Comparison of ENCODE assay signal across 9 mouse cellular contexts in the genomic region with DNA sequence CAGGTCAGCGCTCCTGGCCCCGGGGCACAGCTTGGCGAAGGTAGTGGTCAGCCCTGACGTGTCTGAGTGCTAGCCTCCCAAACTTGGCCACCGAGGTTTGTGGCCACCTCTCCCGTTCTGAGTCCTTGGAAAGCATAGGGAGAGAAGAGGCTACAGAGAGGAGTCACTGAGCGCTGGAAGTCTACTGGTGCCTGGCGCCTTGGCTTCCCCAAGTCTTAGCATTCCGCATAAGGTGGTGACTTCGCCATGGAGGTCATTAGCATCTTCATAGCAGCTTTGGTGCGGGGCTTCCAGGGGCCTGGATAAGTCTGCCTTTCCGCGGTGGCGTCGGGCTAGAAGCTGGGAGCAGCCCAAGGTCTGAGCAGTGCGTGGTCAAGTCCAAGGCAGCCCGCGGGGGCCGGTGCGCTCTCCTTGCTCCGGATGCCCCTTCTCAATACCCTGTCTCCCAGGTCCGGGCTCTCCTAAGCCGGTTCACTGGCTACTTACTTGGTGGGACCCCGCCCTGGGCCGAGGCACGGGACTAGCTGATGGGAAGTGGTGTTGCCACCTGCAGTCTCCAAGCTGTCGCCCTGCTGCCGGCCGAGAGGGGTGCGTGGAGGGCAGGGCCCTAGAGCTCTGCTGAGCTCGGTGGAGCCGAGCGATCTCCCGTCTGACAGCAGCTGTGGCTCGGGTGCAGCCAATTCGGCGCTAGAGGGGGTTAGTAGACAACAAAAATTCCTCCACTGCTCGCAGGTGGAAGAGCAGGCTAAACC. TPM values are rescaled to one million over a fixed set of nuclear protein-coding genes. Genes with fewer than 3 reads are reported as not detected.
DNase-seq lines count a peak whose midpoint lies in the region; ATAC-seq lines count a peak whose summit lies in the region.
"Had no signal": no experiment of that assay in that cellular context is flagged by ENCODE, and none has a peak within 500 bp of the region (broad histone marks: within the 10 kb centered on the region; RNA-seq: fewer than 3 reads in every experiment).

No protein-coding gene starts in this region.

- no peaks in the 10 kb centered on the region for H3K9me3 ChIP-seq in heart, embryonic 15.5 days (replicated peaks)
- H3K9me3 ChIP-seq in forebrain, embryonic 13.5 days (replicated peaks): no peaks in the 10 kb centered on the region
- H3K9me3 ChIP-seq: G1E had no signal

- peak overlapping the region; percentile 78 for H3K4me2 ChIP-seq in heart, embryonic 15.5 days
- peak overlapping the region; percentile 98 for H3K4me2 ChIP-seq in forebrain, embryonic 13.5 days

- peaks cover 20% of the 10 kb centered on the region for H3K4me1 ChIP-seq in heart, embryonic 15.5 days (replicated peaks)
- H3K4me1 ChIP-seq in forebrain, embryonic 13.5 days: peaks cover 17% of the 10 kb centered on the region

- H3K36me3 ChIP-seq in heart, embryonic 15.5 days: no peaks in the 10 kb centered on the region
- H3K36me3 ChIP-seq in forebrain, embryonic 13.5 days (ENCODE audit: poor library complexity, severe bottlenecking): no peaks in the 10 kb centered on the region
- H3K36me3 ChIP-seq: G1E had no signal

- WGBS in heart, embryonic 15.5 days: under 1% methylated on average over 38 of the region's 38 CpGs
- under 1% methylated on average over 38 of the region's 38 CpGs for WGBS in forebrain, embryonic 13.5 days

- H3K27ac ChIP-seq in heart, embryonic 15.5 days: no peak overlapping the region
- no peak overlapping the region for H3K27ac ChIP-seq in forebrain, embryonic 13.5 days

- peak; percentile 62; the same call in 1 of the 2 replicates for ATAC-seq in heart, embryonic 15.5 days (replicated peaks; ENCODE audit: insufficient number of reproducible peaks, insufficient read depth, low FRiP score, low read depth)
- ATAC-seq in cerebellum, adult (ENCODE audit: insufficient number of reproducible peaks, low FRiP score, low TSS enrichment): peak; percentile 74
- ATAC-seq in forebrain, embryonic 13.5 days: peak; percentile 90
- no peak for ATAC-seq in monocyte, adult 5-6 weeks (replicated peaks; ENCODE audit: insufficient number of reproducible peaks, low FRiP score, low TSS enrichment, poor library complexity, severe bottlenecking)

- peak overlapping the region; percentile 41 for H3K4me3 ChIP-seq in heart, embryonic 15.5 days
- H3K4me3 ChIP-seq in forebrain, embryonic 13.5 days: peak overlapping the region; percentile 55

- DNase-seq in heart, adult 11 months: no peak
- peak; percentile 51 to 60 for DNase-seq in kidney, postnatal 4 days
- DNase-seq in mesoderm, embryonic 11.5 days (ENCODE audit: low read depth, low spot score): peak; percentile 68
- DNase-seq in right cerebral cortex, postnatal 4 days: peak; percentile 69

- no peak overlapping the region for H3K9ac ChIP-seq in heart, embryonic 15.5 days
- peak overlapping the region; percentile 69 for H3K9ac ChIP-seq in forebrain, embryonic 13.5 days

- H3K27me3 ChIP-seq in heart, embryonic 15.5 days: peaks cover 33% of the 10 kb centered on the region
- H3K27me3 ChIP-seq in forebrain, embryonic 13.5 days: peaks cover 7% of the 10 kb centered on the region; the same call in 1 of the 2 replicates

RNA-seq across cellular contexts. Expression of a gene that starts 0.7 kb away (rescaled TPM):
- not detected in 2 replicates for polyA plus RNA-seq in heart, embryonic 15.5 days (2015; fragmentation: Nextera tagmentation; extraction: Ambion mirVana)
- 1.9 and 2.1 TPM in 2 replicates for polyA plus RNA-seq in forebrain, embryonic 13.5 days (2015; fragmentation: Nextera tagmentation; extraction: Ambion mirVana)
- not detected in 3 replicates for total RNA-seq in monocyte, adult 5-6 weeks (2017)
- polyA plus RNA-seq: G1E had no signal
